Mouse (Mus musculus): ENCODE data around the gene Tcf7l2. TPM values are rescaled to one million over a fixed set of nuclear protein-coding genes. Genes with fewer than 3 reads are reported as not detected.

Tcf7l2 gene
- polyA plus RNA-seq, 1 experiment from 2014 or later, result 166 TPM

GRCm38 (mm10) chr19:55739713-55740112 lies 1.9 kb upstream of the Tcf7l2 start:
- H3K27me3 ChIP-seq (ENCODE audit: low read depth, poor library complexity, severe bottlenecking), result no peaks in the 10 kb centered on the region
- DNase-seq (ENCODE audit: low spot score), result no peak
- 31% methylated on average over 4 of the region's 4 CpGs for WGBS

DNA sequence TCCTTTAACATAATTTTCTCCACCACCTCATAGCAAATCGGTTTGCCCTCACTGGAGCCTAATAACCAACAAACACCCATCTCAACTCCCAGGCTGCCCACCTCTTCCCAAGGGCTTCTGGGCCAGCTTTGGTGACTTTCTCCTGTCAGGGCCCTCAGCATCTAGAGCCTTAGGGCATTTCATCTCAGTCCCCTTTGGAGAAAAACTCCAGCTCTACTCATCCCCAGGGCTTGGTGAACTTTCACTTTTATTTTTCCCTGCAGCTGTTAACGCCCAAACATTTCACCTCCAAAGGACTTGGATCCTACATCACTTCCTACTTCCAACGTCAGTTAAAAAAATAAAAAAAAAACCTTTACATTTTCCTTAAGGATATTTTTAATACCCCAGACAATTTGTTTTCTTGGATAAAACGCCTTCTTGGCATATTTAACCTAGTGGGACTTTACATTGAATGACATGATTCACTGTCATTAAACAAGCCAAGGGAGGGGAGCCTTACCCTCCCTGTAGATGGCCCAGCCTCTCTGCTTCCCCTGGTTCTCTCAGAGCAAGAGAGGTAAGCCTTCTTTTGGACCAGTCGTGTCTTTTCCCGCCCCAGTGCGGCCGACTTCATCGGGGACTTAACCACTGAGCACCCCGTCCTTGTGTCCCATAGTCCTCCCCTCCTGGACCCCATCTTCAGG lies 724 bp upstream of the Tcf7l2 start:
- Histone ChIP-seq H3K27ac (peak overlapping the region; percentile 100), H3K9me3 (replicated peaks) (no peaks in the 10 kb centered on the region), H3K4me3 (peak overlapping the region; percentile 94), H3K4me1 (peaks cover 43% of the 10 kb centered on the region), H3K27me3 (ENCODE audit: low read depth, poor library complexity, severe bottlenecking) (no peaks in the 10 kb centered on the region), H3K36me3 (no peaks in the 10 kb centered on the region)
- DNase-seq (ENCODE audit: low spot score), result no peak
- 13% methylated on average over 10 of the region's 10 CpGs for WGBS

More at GRCm38 (mm10) chr19:55739713-55740112, 1.9 kb upstream of the Tcf7l2 start:
- no peaks in the 10 kb centered on the region for H3K36me3 ChIP-seq
- H3K4me3 ChIP-seq, result no peak overlapping the region
- peaks cover 32% of the 10 kb centered on the region for H3K4me1 ChIP-seq
- no peaks in the 10 kb centered on the region for H3K9me3 ChIP-seq (replicated peaks)
- H3K27ac ChIP-seq, result no peak overlapping the region

DNA sequence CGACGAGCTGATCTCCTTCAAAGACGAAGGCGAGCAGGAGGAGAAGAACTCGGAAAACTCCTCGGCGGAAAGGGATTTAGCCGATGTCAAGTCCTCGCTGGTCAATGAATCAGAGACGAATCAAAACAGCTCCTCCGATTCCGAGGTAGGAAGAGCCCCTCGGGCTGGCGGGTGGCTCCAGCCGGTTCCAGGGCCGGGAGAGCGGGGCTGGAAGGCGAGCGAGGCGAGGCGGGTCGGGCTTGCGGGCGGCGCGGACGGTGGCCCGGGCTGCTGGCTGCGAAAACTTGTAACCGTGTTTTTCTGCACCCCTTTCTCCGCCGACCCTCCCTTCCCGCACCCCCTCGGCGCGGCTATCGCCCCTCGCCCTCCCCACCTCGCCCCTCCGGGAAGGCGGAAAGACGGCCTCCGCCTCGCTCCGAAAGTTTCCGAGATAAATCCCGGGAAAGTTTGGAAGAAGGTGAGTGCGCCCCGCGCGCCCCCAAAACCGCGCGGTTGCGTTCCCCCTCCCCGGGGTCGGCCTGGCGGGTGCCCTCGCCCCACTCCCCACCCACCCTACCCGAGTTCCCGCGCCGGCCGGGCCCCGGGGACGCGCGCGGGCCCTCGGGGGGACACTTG lies 873 bp downstream of the Tcf7l2 start:
- under 1% methylated on average over 70 of the region's 70 CpGs for WGBS

GRCm38 (mm10) chr19:55743001-55743556 lies 1.5 kb downstream of the Tcf7l2 start:
- Histone ChIP-seq H3K4me3 (peak overlapping the region; percentile 94), H3K27me3 (ENCODE audit: low read depth, poor library complexity, severe bottlenecking) (no peaks in the 10 kb centered on the region), H3K9me3 (replicated peaks) (no peaks in the 10 kb centered on the region), H3K4me1 (peaks cover 65% of the 10 kb centered on the region), H3K27ac (peak overlapping the region; percentile 100), H3K36me3 (no peaks in the 10 kb centered on the region; the same call in 1 of the 2 replicates)
- DNase-seq (ENCODE audit: low spot score), result no peak
- WGBS, result 0% methylated on average over 37 of the region's 38 CpGs

More for the DNA sequence above, 873 bp downstream of the Tcf7l2 start:
- Histone ChIP-seq H3K27ac (peak overlapping the region; percentile 100), H3K36me3 (no peaks in the 10 kb centered on the region; the same call in 1 of the 2 replicates), H3K4me3 (peak overlapping the region; percentile 94), H3K9me3 (replicated peaks) (no peaks in the 10 kb centered on the region), H3K4me1 (peaks cover 59% of the 10 kb centered on the region), H3K27me3 (ENCODE audit: low read depth, poor library complexity, severe bottlenecking) (no peaks in the 10 kb centered on the region)
- DNase-seq (ENCODE audit: low spot score), result peak; percentile 82

GRCm38 (mm10) chr19:55743557-55744441 lies 2.2 kb downstream of the Tcf7l2 start:
- Histone ChIP-seq H3K9me3 (replicated peaks) (no peaks in the 10 kb centered on the region), H3K27ac (peak overlapping the region; percentile 100), H3K36me3 (peaks cover 3% of the 10 kb centered on the region; the same call in 1 of the 2 replicates), H3K27me3 (ENCODE audit: low read depth, poor library complexity, severe bottlenecking) (no peaks in the 10 kb centered on the region), H3K4me1 (peaks cover 72% of the 10 kb centered on the region), H3K4me3 (peak overlapping the region; percentile 94)
- DNase-seq (ENCODE audit: low spot score), result peak; percentile 83
- under 1% methylated on average over 47 of the region's 47 CpGs for WGBS

GRCm38 (mm10) chr19:55744576-55745191 lies 3.1 kb downstream of the Tcf7l2 start:
- H3K9me3 ChIP-seq (replicated peaks), result no peaks in the 10 kb centered on the region
- under 1% methylated on average over 21 of the region's 21 CpGs for WGBS
- peaks cover 3% of the 10 kb centered on the region; the same call in 1 of the 2 replicates for H3K36me3 ChIP-seq
- H3K27me3 ChIP-seq (ENCODE audit: low read depth, poor library complexity, severe bottlenecking), result no peaks in the 10 kb centered on the region
- peaks cover 79% of the 10 kb centered on the region for H3K4me1 ChIP-seq
- H3K4me3 ChIP-seq, result peak overlapping the region; percentile 94
- peak; percentile 58 for DNase-seq (ENCODE audit: low spot score)
- peak overlapping the region; percentile 100 for H3K27ac ChIP-seq

DNA sequence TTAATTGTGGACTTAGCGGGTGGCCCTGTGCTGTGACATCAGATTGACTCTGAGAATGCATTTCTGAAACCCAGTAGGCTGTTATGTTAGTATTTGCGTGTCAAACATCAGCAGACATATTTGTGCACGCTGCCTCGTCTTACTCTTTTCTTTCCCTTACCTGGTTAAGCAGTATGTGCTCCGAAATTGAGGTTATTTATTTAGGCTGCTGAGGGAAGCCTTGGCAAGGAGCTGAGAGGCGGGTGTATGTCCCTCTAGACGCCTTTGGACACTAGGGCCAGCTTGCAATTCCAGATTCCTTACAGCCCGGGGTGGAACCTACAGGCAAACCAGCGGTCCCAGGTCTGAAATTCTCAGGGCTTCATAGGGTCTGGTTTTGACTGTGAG lies 3.6 kb downstream of the Tcf7l2 start:
- H3K9me3 ChIP-seq (replicated peaks), result no peaks in the 10 kb centered on the region
- H3K4me1 ChIP-seq, result peaks cover 79% of the 10 kb centered on the region
- H3K36me3 ChIP-seq, result peaks cover 3% of the 10 kb centered on the region; the same call in 1 of the 2 replicates
- no peaks in the 10 kb centered on the region for H3K27me3 ChIP-seq (ENCODE audit: low read depth, poor library complexity, severe bottlenecking)
- peak overlapping the region; percentile 94 for H3K4me3 ChIP-seq
- DNase-seq (ENCODE audit: low spot score), result peak; percentile 57
- 4% methylated on average over 9 of the region's 9 CpGs for WGBS
- peak overlapping the region; percentile 100 for H3K27ac ChIP-seq

DNA sequence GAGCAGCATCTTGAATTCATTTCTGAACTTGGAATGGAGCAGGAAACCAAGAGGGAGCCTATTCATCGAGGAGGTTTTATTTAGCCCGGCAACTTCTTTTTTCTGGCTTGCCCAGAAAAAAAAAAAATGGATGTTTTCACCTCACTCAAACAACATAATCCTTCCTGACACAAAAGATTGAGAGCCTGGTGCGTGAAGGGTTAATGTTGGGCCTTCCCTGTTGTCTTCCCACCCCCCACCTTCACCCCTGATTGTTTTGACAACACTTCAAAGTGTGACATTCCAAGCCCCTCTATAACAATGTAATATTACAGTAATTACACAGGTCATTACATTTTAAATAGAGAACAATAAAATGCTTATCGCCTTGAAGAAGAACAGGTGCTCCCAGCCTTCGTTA lies 4.6 kb downstream of the Tcf7l2 start:
- 9% methylated on average over 5 of the region's 5 CpGs for WGBS
- Histone ChIP-seq H3K9me3 (replicated peaks) (no peaks in the 10 kb centered on the region), H3K36me3 (peaks cover 4% of the 10 kb centered on the region; the same call in 1 of the 2 replicates), H3K4me3 (peak overlapping the region; percentile 94), H3K27ac (peak overlapping the region; percentile 100), H3K4me1 (peaks cover 79% of the 10 kb centered on the region), H3K27me3 (ENCODE audit: low read depth, poor library complexity, severe bottlenecking) (peaks cover 1% of the 10 kb centered on the region; the same call in 1 of the 2 replicates)
- no peak for DNase-seq (ENCODE audit: low spot score)

DNA sequence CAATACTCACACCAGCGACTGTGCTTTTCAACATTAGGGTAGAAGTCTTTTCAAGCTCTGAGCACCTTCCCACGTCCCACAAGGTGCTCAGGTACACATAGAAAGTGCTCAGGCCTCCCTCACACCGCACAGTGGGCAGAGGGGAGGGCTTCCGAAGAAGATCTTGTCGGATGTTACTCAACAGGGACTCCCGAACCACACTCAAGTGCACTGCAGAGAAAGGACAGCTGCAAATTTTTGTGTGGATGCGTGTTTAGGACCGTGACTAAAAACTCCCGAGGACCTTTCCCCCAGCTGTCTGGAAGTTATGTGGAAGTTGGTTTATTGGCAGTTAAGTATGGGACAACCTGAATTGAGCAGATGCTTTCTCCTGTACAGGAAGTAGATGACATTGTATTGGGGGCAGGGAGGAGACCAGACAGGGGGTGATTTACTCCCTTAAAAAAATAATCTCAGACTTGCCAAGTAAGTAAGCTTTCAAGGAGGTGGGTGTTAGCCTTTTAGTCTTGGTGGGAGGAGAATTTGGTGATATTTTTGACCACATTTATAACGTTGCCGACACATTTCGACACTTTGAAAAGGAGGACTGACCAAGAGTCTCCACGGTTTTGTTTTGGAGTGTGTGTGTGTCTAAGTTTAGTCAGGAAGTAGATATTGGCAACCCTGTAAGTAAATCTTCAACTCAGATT lies 5.8 kb downstream of the Tcf7l2 start:
- Histone ChIP-seq H3K4me1 (peaks cover 87% of the 10 kb centered on the region), H3K4me3 (peak overlapping the region; percentile 94), H3K27me3 (ENCODE audit: low read depth, poor library complexity, severe bottlenecking) (peaks cover 9% of the 10 kb centered on the region; the same call in 1 of the 2 replicates), H3K27ac (peak overlapping the region; percentile 54; the same call in 1 of the 2 replicates), H3K9me3 (replicated peaks) (no peaks in the 10 kb centered on the region), H3K36me3 (peaks cover 11% of the 10 kb centered on the region; the same call in 1 of the 2 replicates)
- DNase-seq (ENCODE audit: low spot score), result no peak
- 18% methylated on average over 13 of the region's 13 CpGs for WGBS

- Histone ChIP-seq H3K27me3 (ENCODE audit: low read depth, poor library complexity, severe bottlenecking) (peaks cover 9% of the 10 kb centered on the region; the same call in 1 of the 2 replicates), H3K9me3 (replicated peaks) (no peaks in the 10 kb centered on the region), H3K36me3 (peaks cover 16% of the 10 kb centered on the region; the same call in 1 of the 2 replicates), H3K27ac (peak overlapping the region; percentile 79), H3K4me1 (peaks cover 91% of the 10 kb centered on the region), H3K4me3 (peak overlapping the region; percentile 94)
- DNase-seq (ENCODE audit: low spot score), result no peak
- WGBS, result 17% methylated on average over 6 of the region's 6 CpGs
Observed at GRCm38 (mm10) chr19:55747926-55748291, 6.3 kb downstream of the Tcf7l2 start.

- 11% methylated on average over 6 of the region's 6 CpGs for WGBS
- Histone ChIP-seq H3K4me1 (peaks cover 95% of the 10 kb centered on the region), H3K27me3 (ENCODE audit: low read depth, poor library complexity, severe bottlenecking) (peaks cover 9% of the 10 kb centered on the region; the same call in 1 of the 2 replicates), H3K4me3 (peak overlapping the region; percentile 94), H3K36me3 (peaks cover 20% of the 10 kb centered on the region; the same call in 1 of the 2 replicates), H3K27ac (peak overlapping the region; percentile 79), H3K9me3 (replicated peaks) (no peaks in the 10 kb centered on the region)
- peak; percentile 53 for DNase-seq (ENCODE audit: low spot score)
Observed at GRCm38 (mm10) chr19:55748801-55749200, 7.2 kb downstream of the Tcf7l2 start.

All from limb, embryonic 10.5 days (tissue).